Mouse (Mus musculus): ENCODE measurements at regions not wholly inside any gene's neighbourhood (a gene's known extent, or its start where the extent isn't known, plus 50 kb on each side); places are given as distances from the start of the nearest gene placed in this dataset.

- TF ChIP-seq GATA1 (IDR thresholded peaks at IDR 0.05; ENCODE audit: borderline replicate concordance, low read length) (no peak), CTCF (IDR thresholded peaks at IDR 0.05; ENCODE audit: low read depth, low read length) (no peak)
These were observed 79.7 kb upstream of the Sp8 start for GRCm38 (mm10) chr12:118766472-118766871.
